Mouse (Mus musculus) midbrain, embryonic 12.5 days (tissue): ENCODE measurements around the gene Ms4a4a. TPM values are rescaled to one million over a fixed set of nuclear protein-coding genes. Genes with fewer than 3 reads are reported as not detected.
"Not testable (repeated sequence)": the region's sequence is repeated elsewhere in the genome, so short reads cannot be mapped to it uniquely, and the experiment has no call there.

Experiments
- ATAC-seq: fragments of 200-750 bp; cut with Nextera tagmentation; 2 replicates; pipeline ENCODE4 v1.8.0; 2017; ENCODE audit warnings: low read depth, moderate TSS enrichment, moderate library complexity; ENCODE audit not compliant: low FRiP score
- H3K27ac ChIP-seq: fragments of 300-500 bp; sonication (generic); replicated peaks from 2 replicates; pipeline ENCODE4 v1.5.1; 2016; ENCODE audit warnings: mild to moderate bottlenecking
- H3K27me3 ChIP-seq: fragments of 300-500 bp; sonication (generic); 2 replicates; pipeline ENCODE4 v1.6.1; 2016; ENCODE audit warnings: mild to moderate bottlenecking
- H3K36me3 ChIP-seq: fragments of 300-500 bp; sonication (generic); 2 replicates; pipeline ENCODE4 v1.6.1; 2016
- H3K4me1 ChIP-seq: fragments of 300-500 bp; sonication (generic); 2 replicates; pipeline ENCODE4 v1.6.1; 2016
- H3K4me2 ChIP-seq: fragments of 300-500 bp; sonication (generic); replicated peaks from 2 replicates; pipeline ENCODE4 v1.6.1; 2016; ENCODE audit warnings: mild to moderate bottlenecking, moderate library complexity
- H3K4me3 ChIP-seq: fragments of 300-500 bp; sonication (generic); 2 replicates; pipeline ENCODE4 v1.5.1; 2016; ENCODE audit warnings: mild to moderate bottlenecking
- H3K9ac ChIP-seq: fragments of 300-500 bp; sonication (generic); replicated peaks from 2 replicates; pipeline ENCODE4 v1.6.1; 2016; ENCODE audit warnings: mild to moderate bottlenecking, moderate library complexity
- H3K9me3 ChIP-seq: fragments of 300-500 bp; sonication (generic); 2 replicates; pipeline ENCODE4 v1.6.1; 2016; ENCODE audit warnings: mild to moderate bottlenecking
- WGBS: fragments of 180-500 bp; shearing (Covaris S2); methylation state at CpG from one replicate; pipeline ENCODE4 v1.1.7; 2016; 5-methylcytosine and 5-hydroxymethylcytosine counted together
- polyA plus RNA-seq: library from polyadenylated mRNA; unstranded; fragments of >200 nt; fragmentation: Nextera tagmentation; extraction: Ambion mirVana; gene quantifications from 2 replicates; pipeline ENCODE4 v1.2.1, GENCODE M21; 2016

Ms4a4a gene
- polyA plus RNA-seq, 1 experiment from 2014 or later, result 1.9 TPM

DNA sequence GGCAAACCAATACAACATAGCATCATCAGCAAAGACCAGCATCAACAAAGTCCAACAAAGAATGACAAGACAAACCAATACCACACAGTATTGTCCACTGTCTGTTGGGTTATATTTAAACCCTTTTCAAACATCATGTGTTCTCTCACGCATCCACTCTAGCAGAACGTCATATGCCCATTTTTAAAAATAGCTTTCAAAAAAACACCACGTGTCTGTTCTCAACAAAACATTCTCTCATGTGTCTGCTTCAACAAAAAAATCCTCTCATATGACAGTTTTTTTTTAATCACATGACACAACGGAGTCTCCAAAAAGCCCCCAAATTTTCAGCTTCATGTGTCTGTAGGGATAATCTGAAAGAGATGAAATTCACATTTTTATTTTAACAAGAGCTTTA is 12.4 kb downstream of the Ms4a4a start:
- 92% methylated on average over 4 of the region's 4 CpGs for WGBS
- Histone ChIP-seq H3K9ac (no peak overlapping the region), H3K36me3 (no peaks in the 10 kb centered on the region), H3K4me3 (no peak overlapping the region), H3K4me1 (no peaks in the 10 kb centered on the region), H3K27me3 (no peaks in the 10 kb centered on the region), H3K4me2 (no peak overlapping the region), H3K9me3 (no peaks in the 10 kb centered on the region), H3K27ac (no peak overlapping the region)
- no peak for ATAC-seq

DNA sequence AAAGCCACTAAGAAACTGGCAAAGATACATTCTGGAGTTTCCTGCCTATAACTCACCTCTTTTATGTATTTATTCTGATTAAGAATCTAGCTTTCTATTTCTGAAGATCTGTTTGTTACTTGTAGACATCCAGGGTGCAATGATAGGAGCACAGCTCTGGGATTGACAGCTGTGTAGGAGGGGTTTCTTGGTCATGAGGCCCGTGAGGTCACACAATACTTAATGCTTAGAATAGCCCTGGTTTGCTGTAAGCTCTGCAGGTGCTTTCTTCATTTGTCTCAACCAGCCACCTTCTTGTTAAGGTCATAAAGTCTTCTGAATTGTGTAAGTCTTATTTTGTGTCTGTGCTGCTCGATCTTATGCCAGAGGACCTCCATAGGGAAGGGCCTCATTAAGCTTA is 13.6 kb downstream of the Ms4a4a start:
- Histone ChIP-seq H3K4me3 (no peak overlapping the region), H3K27me3 (no peaks in the 10 kb centered on the region), H3K4me2 (no peak overlapping the region), H3K27ac (no peak overlapping the region), H3K9me3 (no peaks in the 10 kb centered on the region), H3K4me1 (no peaks in the 10 kb centered on the region), H3K9ac (no peak overlapping the region), H3K36me3 (no peaks in the 10 kb centered on the region)
- ATAC-seq, result no peak
- WGBS, result 82% methylated on average over 2 of the region's 2 CpGs

DNA sequence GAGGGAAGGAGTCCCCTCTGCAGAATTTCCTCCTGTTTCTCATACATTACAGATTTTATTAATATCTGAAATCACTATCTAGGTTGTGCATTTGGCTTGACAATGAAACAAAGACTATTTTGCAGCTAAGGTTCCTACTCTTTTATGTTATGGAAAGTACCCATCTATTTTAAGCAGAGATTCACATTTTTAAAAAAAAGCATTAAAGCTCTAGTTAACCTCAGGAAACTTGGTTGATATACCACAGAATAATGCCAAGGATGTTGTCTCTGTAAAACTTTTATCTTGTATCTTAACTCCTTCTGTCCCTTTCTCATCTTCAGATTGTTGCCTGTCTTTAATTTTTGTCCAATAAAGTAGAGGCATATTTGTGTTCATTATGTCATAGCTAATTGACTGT is 20.4 kb downstream of the Ms4a4a start:
- H3K4me1 ChIP-seq, result no peaks in the 10 kb centered on the region
- no peaks in the 10 kb centered on the region for H3K27me3 ChIP-seq
- no peaks in the 10 kb centered on the region for H3K36me3 ChIP-seq
- no peak overlapping the region for H3K27ac ChIP-seq
- no peak for ATAC-seq
- H3K9ac ChIP-seq, result no peak overlapping the region
- H3K4me2 ChIP-seq, result no peak overlapping the region
- no peaks in the 10 kb centered on the region for H3K9me3 ChIP-seq
- no peak overlapping the region for H3K4me3 ChIP-seq

DNA sequence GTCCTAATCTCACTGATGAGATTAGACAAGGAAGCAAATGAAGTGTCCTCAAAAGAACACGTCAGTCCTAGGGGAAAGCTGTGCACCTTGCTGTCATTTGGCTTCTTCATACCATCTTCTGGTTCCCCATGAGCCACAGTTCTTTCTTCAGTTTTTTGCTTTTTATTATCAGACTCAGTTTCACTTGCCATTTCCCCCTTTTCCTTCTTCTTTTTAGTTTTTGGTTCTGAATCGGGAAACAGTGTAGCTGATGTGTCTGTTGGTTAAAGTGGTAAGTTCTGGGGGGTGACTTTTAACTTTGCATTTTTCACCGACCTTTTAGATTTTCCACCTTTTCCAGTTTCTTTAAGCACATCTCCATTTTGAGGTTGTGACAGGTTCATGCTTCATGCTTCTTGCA is 29.2 kb downstream of the Ms4a4a start, which contains the start of gene Ms4a4c:
Ms4a4c (plus strand) TSS at position 244 of the 400 bp plus-strand sequence.
- H3K27me3 ChIP-seq, result no peaks in the 10 kb centered on the region
- H3K9ac ChIP-seq, result no peak within 1 kb of the TSS
- no peak within 1 kb of the TSS for H3K4me2 ChIP-seq
- no peaks in the 10 kb centered on the region for H3K4me1 ChIP-seq
- no peak within 1 kb of the TSS for H3K4me3 ChIP-seq
- no peak within 1 kb of the TSS for H3K27ac ChIP-seq
- no peak for ATAC-seq
- no peaks in the 10 kb centered on the region for H3K36me3 ChIP-seq
- WGBS, result 86% methylated on average over 3 of the region's 3 CpGs
- no peaks in the 10 kb centered on the region for H3K9me3 ChIP-seq

DNA sequence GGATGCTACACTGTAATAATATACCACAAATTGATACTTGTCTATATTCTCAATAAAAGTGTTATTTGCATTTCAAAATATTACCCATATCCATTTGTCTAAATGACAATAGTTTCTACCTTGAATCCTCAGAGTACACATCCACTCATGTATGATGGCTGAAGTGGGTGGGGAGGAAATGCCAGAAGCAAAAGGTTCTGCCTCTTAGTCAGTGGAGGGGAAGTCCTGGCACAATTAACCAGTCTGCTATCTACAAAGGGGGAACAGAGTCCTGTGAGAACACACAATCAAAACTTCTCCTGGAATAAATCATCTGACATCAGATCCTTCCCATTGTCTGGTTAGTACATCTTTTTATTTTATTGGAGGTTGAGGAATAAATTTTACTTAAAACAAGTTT is 32.1 kb downstream of the Ms4a4a start:
- Histone ChIP-seq H3K4me2 (no peak overlapping the region), H3K9me3 (no peaks in the 10 kb centered on the region)
- ATAC-seq, result no peak

DNA sequence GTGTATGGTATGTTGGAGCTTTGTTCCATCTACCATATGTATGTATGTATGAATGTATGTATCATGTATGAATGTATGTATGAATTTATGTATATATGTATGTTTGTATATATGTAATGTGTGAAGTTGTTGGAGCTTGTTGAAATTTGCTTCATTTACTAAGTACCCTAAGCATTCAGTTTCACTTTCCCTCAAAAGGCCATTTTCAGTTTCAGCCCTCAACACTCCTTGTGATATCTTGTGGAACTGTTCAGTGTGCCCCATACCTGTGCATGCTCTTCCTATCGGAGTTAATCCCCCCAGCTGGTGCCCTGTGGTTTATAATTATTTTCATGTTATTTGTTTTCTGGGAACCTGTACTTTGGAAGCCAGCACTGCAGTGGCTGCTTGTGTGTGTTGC is 33.3 kb downstream of the Ms4a4a start:
- H3K36me3 ChIP-seq, result no peaks in the 10 kb centered on the region
- no peaks in the 10 kb centered on the region for H3K4me1 ChIP-seq
- H3K9me3 ChIP-seq, result no peaks in the 10 kb centered on the region
- no peak overlapping the region for H3K27ac ChIP-seq
- no peak overlapping the region for H3K4me2 ChIP-seq
- WGBS, result 88% methylated on average over 1 of the region's 1 CpGs
- H3K27me3 ChIP-seq, result no peaks in the 10 kb centered on the region
- no peak overlapping the region for H3K4me3 ChIP-seq
- H3K9ac ChIP-seq, result no peak overlapping the region
- no peak for ATAC-seq

More for the DNA sequence above, 32.1 kb downstream of the Ms4a4a start:
- Histone ChIP-seq H3K27me3 (no peaks in the 10 kb centered on the region), H3K9ac (no peak overlapping the region), H3K4me3 (no peak overlapping the region), H3K36me3 (no peaks in the 10 kb centered on the region), H3K27ac (no peak overlapping the region), H3K4me1 (no peaks in the 10 kb centered on the region)

DNA sequence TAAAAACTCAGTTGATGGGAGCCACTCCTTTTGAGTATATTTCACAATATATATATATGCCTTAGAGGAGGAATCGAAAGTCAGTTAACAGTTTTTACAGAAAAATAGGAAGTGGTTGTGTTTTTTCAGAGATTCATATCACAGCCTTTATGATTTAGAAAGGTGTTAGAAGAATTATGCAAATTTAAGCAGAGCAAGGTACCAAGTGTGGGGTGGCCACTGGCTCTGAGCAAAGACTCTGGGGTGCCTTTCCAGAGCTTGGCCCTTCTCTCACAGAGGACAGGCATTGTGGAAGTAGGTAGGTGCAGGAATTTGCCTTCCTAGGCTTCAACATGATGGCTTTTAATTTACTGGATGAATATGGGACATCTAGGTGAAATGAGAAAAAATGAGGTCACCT is 36.3 kb downstream of the Ms4a4a start:
- Histone ChIP-seq H3K27me3 (no peaks in the 10 kb centered on the region), H3K4me1 (no peaks in the 10 kb centered on the region), H3K4me3 (no peak overlapping the region), H3K9me3 (no peaks in the 10 kb centered on the region), H3K4me2 (no peak overlapping the region), H3K36me3 (no peaks in the 10 kb centered on the region), H3K9ac (no peak overlapping the region), H3K27ac (no peak overlapping the region)
- 90% methylated on average over 1 of the region's 1 CpGs for WGBS
- no peak for ATAC-seq

DNA sequence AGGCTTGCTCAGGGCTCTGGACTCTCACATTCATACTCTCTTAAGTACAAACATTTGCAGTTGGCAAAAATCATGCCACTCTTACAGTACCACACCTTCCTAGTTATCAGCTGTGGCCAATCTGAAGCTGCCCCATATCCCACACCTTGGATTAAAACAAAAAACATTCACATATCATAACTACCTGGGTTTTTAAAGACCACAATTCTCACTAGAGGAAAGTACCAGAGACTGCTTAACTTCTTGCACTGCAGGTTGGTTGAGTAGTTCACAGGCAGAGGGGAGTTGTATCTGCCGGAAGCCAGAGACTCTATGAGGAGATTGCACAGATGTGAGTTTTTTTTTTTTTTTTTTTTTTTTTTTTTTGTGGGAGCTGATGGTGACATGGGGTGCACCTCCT is 38.8 kb downstream of the Ms4a4a start:
- 93% methylated on average over 1 of the region's 1 CpGs for WGBS
- Histone ChIP-seq H3K9me3 (no peaks in the 10 kb centered on the region), H3K27ac (no peak overlapping the region), H3K9ac (no peak overlapping the region), H3K27me3 (no peaks in the 10 kb centered on the region), H3K4me1 (no peaks in the 10 kb centered on the region), H3K4me2 (no peak overlapping the region), H3K36me3 (no peaks in the 10 kb centered on the region), H3K4me3 (no peak overlapping the region)
- ATAC-seq, result no peak

DNA sequence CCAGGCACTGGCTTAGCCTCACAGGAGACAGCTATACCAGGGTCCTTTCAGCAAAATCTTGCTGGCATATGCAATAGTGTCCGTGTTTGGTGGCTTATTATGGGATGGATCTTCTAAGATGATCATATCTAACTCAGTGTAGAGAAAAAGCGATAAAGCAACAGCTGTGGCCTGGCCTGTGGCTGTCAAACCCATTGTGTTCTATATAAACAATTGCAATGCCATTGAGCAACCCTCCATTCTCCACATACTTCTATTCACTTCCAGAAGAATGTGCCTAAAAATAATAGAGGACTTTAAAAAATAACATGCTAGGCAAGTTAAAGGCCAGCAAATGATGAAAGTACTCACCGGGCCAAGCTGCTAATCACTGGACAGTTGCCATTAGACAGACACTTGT is 40.3 kb downstream of the Ms4a4a start:
- no peaks in the 10 kb centered on the region for H3K4me1 ChIP-seq
- H3K27ac ChIP-seq, result no peak overlapping the region
- no peak for ATAC-seq
- no peak overlapping the region for H3K4me2 ChIP-seq
- H3K9me3 ChIP-seq, result no peaks in the 10 kb centered on the region
- no peak overlapping the region for H3K4me3 ChIP-seq
- H3K36me3 ChIP-seq, result no peaks in the 10 kb centered on the region
- H3K27me3 ChIP-seq, result no peaks in the 10 kb centered on the region
- WGBS, result 73% methylated on average over 3 of the region's 3 CpGs
- H3K9ac ChIP-seq, result no peak overlapping the region

DNA sequence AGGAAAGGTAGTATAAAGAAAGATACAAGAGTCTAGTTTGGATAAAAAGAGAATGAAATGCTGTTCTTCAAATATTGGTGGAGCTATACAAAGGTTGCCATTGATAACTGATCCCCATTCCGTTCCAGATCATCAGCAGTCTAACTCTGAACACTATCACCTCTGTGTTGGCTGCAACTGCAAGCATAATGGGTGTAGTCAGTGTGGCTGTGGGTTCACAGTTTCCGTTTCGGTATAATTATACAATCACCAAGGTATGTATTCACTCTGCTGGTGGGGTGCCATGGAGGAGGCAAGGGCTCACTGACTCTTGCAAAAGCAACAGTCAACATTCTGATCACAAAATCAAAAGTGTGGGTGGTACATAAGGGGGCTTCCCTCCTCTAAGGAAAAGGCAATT is 43.5 kb downstream of the Ms4a4a start:
- H3K4me1 ChIP-seq, H3K9me3 ChIP-seq, H3K4me3 ChIP-seq, H3K9ac ChIP-seq, H3K27me3 ChIP-seq, ATAC-seq, H3K36me3 ChIP-seq, H3K4me2 ChIP-seq, H3K27ac ChIP-seq: not testable (repeated sequence)
- 71% methylated on average over 3 of the region's 3 CpGs for WGBS

DNA sequence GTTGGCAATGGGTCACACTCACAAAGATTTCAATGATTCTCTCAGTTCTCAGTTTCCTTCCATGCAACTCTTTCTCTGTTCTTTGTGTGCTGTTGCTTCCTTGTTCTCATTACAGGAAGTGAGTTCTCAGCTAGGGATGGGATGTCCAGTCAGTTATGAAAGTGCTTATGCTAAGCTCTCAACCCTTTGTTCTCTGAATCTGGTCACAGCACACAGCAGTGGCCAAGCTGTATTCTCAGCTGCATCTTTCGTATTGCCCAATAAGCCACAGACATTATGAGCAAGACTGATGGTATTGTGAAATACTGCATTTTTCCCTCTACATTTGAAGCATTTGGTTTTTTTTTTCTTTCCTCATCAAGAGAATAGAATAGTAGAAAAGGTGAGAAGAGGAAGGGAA is 55.9 kb downstream of the Ms4a4a start:
- not testable (repeated sequence) for H3K9me3 ChIP-seq, H3K36me3 ChIP-seq, H3K9ac ChIP-seq, H3K4me1 ChIP-seq, H3K4me2 ChIP-seq, H3K4me3 ChIP-seq, H3K27ac ChIP-seq, ATAC-seq, H3K27me3 ChIP-seq
- 86% methylated on average over 1 of the region's 1 CpGs for WGBS

DNA sequence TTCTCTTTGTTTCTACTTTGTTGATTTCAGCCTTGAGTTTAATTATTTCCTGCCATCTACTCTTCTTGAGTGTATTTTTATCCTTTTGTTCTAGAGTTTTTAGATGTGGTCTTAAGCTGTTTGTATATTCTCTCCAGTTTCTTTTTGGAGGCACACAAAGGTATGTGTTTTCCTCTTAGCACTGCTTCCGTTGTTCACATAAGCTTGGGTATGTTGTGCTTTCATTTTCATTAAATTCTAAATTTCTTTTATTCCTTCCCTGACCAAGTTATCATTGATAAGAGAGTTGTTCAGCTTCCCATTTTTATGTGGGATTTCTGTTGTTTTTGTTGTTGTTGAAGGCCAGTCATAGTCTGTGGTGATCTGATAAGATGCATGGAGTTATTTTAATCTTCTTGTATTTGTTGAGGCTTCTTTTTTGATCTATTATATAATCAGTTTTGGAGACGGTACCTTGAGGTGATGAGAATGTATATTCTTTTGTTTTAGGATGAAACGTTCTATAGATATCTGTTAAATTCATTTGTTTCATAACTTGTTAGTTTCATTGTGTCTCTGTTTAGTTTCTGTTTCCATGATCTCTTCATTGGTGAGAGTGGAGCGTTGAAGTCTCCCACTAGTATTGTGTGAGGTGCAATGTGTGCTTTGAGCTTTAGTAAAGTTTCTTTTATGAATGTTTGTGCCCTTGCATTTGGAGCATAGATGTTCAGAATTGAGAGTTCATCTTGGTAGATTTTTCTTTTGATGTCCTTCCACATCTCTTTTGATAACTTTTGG is 59.9 kb downstream of the Ms4a4a start:
- H3K4me3 ChIP-seq, result no peak overlapping the region
- H3K27ac ChIP-seq, result no peak overlapping the region
- H3K4me2 ChIP-seq, result no peak overlapping the region
- H3K4me1 ChIP-seq, result no peaks in the 10 kb centered on the region
- ATAC-seq, result no peak
- no peaks in the 10 kb centered on the region for H3K27me3 ChIP-seq
- 87% methylated on average over 4 of the region's 4 CpGs for WGBS
- no peaks in the 10 kb centered on the region for H3K36me3 ChIP-seq
- no peaks in the 10 kb centered on the region for H3K9me3 ChIP-seq
- no peak overlapping the region for H3K9ac ChIP-seq
